Mouse (Mus musculus): ENCODE measurements at regions not wholly inside any gene's neighbourhood (a gene's known extent, or its start where the extent isn't known, plus 50 kb on each side); places are given as distances from the start of the nearest gene placed in this dataset.
"Not testable (repeated sequence)": the region's sequence is repeated elsewhere in the genome, so short reads cannot be mapped to it uniquely, and the experiment has no call there.

GRCm38 (mm10) chr14:86294606-86295005, 846.4 kb downstream of the Diaph3 start:
- WGBS, result 88% methylated on average over 5 of the region's 5 CpGs
- H3K4me2 ChIP-seq (replicated peaks); H3K36me3 ChIP-seq; H3K9me3 ChIP-seq; H3K27ac ChIP-seq; H3K4me3 ChIP-seq; H3K4me1 ChIP-seq; H3K9ac ChIP-seq; H3K27me3 ChIP-seq (replicated peaks); ATAC-seq (ENCODE audit: low FRiP score, low read depth): not testable (repeated sequence)

GRCm38 (mm10) chr14:86293804-86294203, 847.2 kb downstream of the Diaph3 start:
- Histone ChIP-seq H3K4me2 (replicated peaks) (no peak overlapping the region), H3K36me3 (no peaks in the 10 kb centered on the region), H3K9me3 (no peaks in the 10 kb centered on the region), H3K27me3 (replicated peaks) (no peaks in the 10 kb centered on the region), H3K4me1 (no peaks in the 10 kb centered on the region), H3K9ac (no peak overlapping the region), H3K4me3 (no peak overlapping the region), H3K27ac (no peak overlapping the region)
- no peak for ATAC-seq (ENCODE audit: low FRiP score, low read depth)
- 85% methylated on average over 1 of the region's 1 CpGs for WGBS

GRCm38 (mm10) chr14:86293371-86293770, 847.7 kb downstream of the Diaph3 start:
- whole genome bisulfite sequencing, result 76% methylated on average over 3 of the region's 3 CpGs
- ATAC-seq (ENCODE audit: low FRiP score, low read depth), result no peak
- H3K27me3 ChIP-seq (replicated peaks), result no peaks in the 10 kb centered on the region
- H3K4me2 ChIP-seq (replicated peaks), result no peak overlapping the region
- no peaks in the 10 kb centered on the region for H3K9me3 ChIP-seq
- H3K27ac ChIP-seq, result no peak overlapping the region
- H3K4me1 ChIP-seq, result no peaks in the 10 kb centered on the region
- H3K36me3 ChIP-seq, result no peaks in the 10 kb centered on the region
- H3K9ac ChIP-seq, result no peak overlapping the region
- no peak overlapping the region for H3K4me3 ChIP-seq

GRCm38 (mm10) chr14:86290556-86290955, 850.5 kb downstream of the Diaph3 start:
- no peak overlapping the region for H3K4me2 ChIP-seq (replicated peaks)
- H3K27ac ChIP-seq, result no peak overlapping the region
- 91% methylated on average over 3 of the region's 3 CpGs for WGBS
- H3K27me3 ChIP-seq (replicated peaks), result no peaks in the 10 kb centered on the region
- H3K9me3 ChIP-seq, result no peaks in the 10 kb centered on the region
- no peaks in the 10 kb centered on the region for H3K4me1 ChIP-seq
- no peak overlapping the region for H3K4me3 ChIP-seq
- no peaks in the 10 kb centered on the region for H3K36me3 ChIP-seq
- H3K9ac ChIP-seq, result no peak overlapping the region
- ATAC-seq (ENCODE audit: low FRiP score, low read depth), result no peak

- Histone ChIP-seq H3K4me2 (replicated peaks) (no peak overlapping the region), H3K36me3 (no peaks in the 10 kb centered on the region), H3K4me1 (no peaks in the 10 kb centered on the region), H3K9me3 (no peaks in the 10 kb centered on the region), H3K4me3 (no peak overlapping the region), H3K9ac (no peak overlapping the region), H3K27ac (no peak overlapping the region), H3K27me3 (replicated peaks) (no peaks in the 10 kb centered on the region)
- ATAC-seq (ENCODE audit: low FRiP score, low read depth), result no peak
- 65% methylated on average over 8 of the region's 8 CpGs for WGBS
Observed at GRCm38 (mm10) chr14:86261640-86262230, 879.3 kb downstream of the Diaph3 start.

GRCm38 (mm10) chr14:86254196-86254595, 886.8 kb downstream of the Diaph3 start:
- Histone ChIP-seq H3K4me1 (no peaks in the 10 kb centered on the region), H3K9me3 (no peaks in the 10 kb centered on the region), H3K27ac (no peak overlapping the region), H3K27me3 (replicated peaks) (no peaks in the 10 kb centered on the region), H3K4me3 (no peak overlapping the region), H3K4me2 (replicated peaks) (no peak overlapping the region), H3K9ac (no peak overlapping the region), H3K36me3 (no peaks in the 10 kb centered on the region)
- WGBS, result 90% methylated on average over 1 of the region's 1 CpGs
- ATAC-seq (ENCODE audit: low FRiP score, low read depth), result no peak

GRCm38 (mm10) chr14:86251617-86252016, 889.4 kb downstream of the Diaph3 start:
- Histone ChIP-seq H3K4me3 (no peak overlapping the region), H3K9ac (no peak overlapping the region), H3K27me3 (replicated peaks) (no peaks in the 10 kb centered on the region), H3K36me3 (no peaks in the 10 kb centered on the region), H3K9me3 (no peaks in the 10 kb centered on the region), H3K27ac (no peak overlapping the region), H3K4me2 (replicated peaks) (no peak overlapping the region), H3K4me1 (no peaks in the 10 kb centered on the region)
- ATAC-seq (ENCODE audit: low FRiP score, low read depth), result no peak

GRCm38 (mm10) chr14:86247686-86248085, 893.3 kb downstream of the Diaph3 start:
- Histone ChIP-seq H3K4me3 (no peak overlapping the region), H3K27me3 (replicated peaks) (no peaks in the 10 kb centered on the region), H3K36me3 (no peaks in the 10 kb centered on the region), H3K9me3 (no peaks in the 10 kb centered on the region), H3K4me2 (replicated peaks) (no peak overlapping the region), H3K9ac (no peak overlapping the region), H3K4me1 (no peaks in the 10 kb centered on the region), H3K27ac (no peak overlapping the region)
- ATAC-seq (ENCODE audit: low FRiP score, low read depth), result no peak
- WGBS, result 91% methylated on average over 4 of the region's 4 CpGs

GRCm38 (mm10) chr14:86246770-86247169, 894.3 kb downstream of the Diaph3 start:
- H3K4me2 ChIP-seq (replicated peaks), result no peak overlapping the region
- no peaks in the 10 kb centered on the region for H3K4me1 ChIP-seq
- WGBS, result 95% methylated on average over 8 of the region's 8 CpGs
- ATAC-seq (ENCODE audit: low FRiP score, low read depth), result no peak
- no peak overlapping the region for H3K9ac ChIP-seq
- no peaks in the 10 kb centered on the region for H3K9me3 ChIP-seq
- no peaks in the 10 kb centered on the region for H3K27me3 ChIP-seq (replicated peaks)
- no peak overlapping the region for H3K4me3 ChIP-seq
- H3K36me3 ChIP-seq, result no peaks in the 10 kb centered on the region
- H3K27ac ChIP-seq, result no peak overlapping the region

GRCm38 (mm10) chr14:86243662-86244061, 897.4 kb downstream of the Diaph3 start:
- Histone ChIP-seq H3K4me3 (no peak overlapping the region), H3K9ac (no peak overlapping the region), H3K4me2 (replicated peaks) (no peak overlapping the region), H3K36me3 (no peaks in the 10 kb centered on the region), H3K4me1 (no peaks in the 10 kb centered on the region), H3K9me3 (no peaks in the 10 kb centered on the region), H3K27ac (no peak overlapping the region), H3K27me3 (replicated peaks) (no peaks in the 10 kb centered on the region)
- 87% methylated on average over 1 of the region's 1 CpGs for WGBS
- ATAC-seq (ENCODE audit: low FRiP score, low read depth), result no peak

GRCm38 (mm10) chr14:86242836-86243235, 898.2 kb downstream of the Diaph3 start:
- no peaks in the 10 kb centered on the region for H3K9me3 ChIP-seq
- no peaks in the 10 kb centered on the region for H3K27me3 ChIP-seq (replicated peaks)
- H3K36me3 ChIP-seq, result no peaks in the 10 kb centered on the region
- H3K4me1 ChIP-seq, result no peaks in the 10 kb centered on the region
- H3K27ac ChIP-seq, result no peak overlapping the region
- H3K9ac ChIP-seq, result no peak overlapping the region
- 59% methylated on average over 1 of the region's 1 CpGs for WGBS
- no peak for ATAC-seq (ENCODE audit: low FRiP score, low read depth)
- no peak overlapping the region for H3K4me3 ChIP-seq
- no peak overlapping the region for H3K4me2 ChIP-seq (replicated peaks)

GRCm38 (mm10) chr14:86239090-86239489, 901.9 kb downstream of the Diaph3 start:
- Histone ChIP-seq H3K27ac (no peak overlapping the region), H3K27me3 (replicated peaks) (no peaks in the 10 kb centered on the region), H3K9me3 (no peaks in the 10 kb centered on the region), H3K4me1 (no peaks in the 10 kb centered on the region), H3K9ac (no peak overlapping the region), H3K4me2 (replicated peaks) (no peak overlapping the region), H3K4me3 (no peak overlapping the region), H3K36me3 (no peaks in the 10 kb centered on the region)
- ATAC-seq (ENCODE audit: low FRiP score, low read depth), result no peak
- WGBS, result 49% methylated on average over 2 of the region's 2 CpGs

- Histone ChIP-seq H3K27ac (no peak overlapping the region), H3K4me1 (no peaks in the 10 kb centered on the region), H3K4me3 (no peak overlapping the region), H3K27me3 (replicated peaks) (no peaks in the 10 kb centered on the region), H3K4me2 (replicated peaks) (no peak overlapping the region), H3K9me3 (no peaks in the 10 kb centered on the region), H3K36me3 (no peaks in the 10 kb centered on the region), H3K9ac (no peak overlapping the region)
- no peak for ATAC-seq (ENCODE audit: low FRiP score, low read depth)
- WGBS, result 95% methylated on average over 1 of the region's 1 CpGs
Observed at GRCm38 (mm10) chr14:86233305-86233704, 907.7 kb downstream of the Diaph3 start.
